Mouse (Mus musculus) lung, embryonic 16.5 days (tissue): ENCODE measurements around the gene Slc35f2. TPM values are rescaled to one million over a fixed set of nuclear protein-coding genes. Genes with fewer than 3 reads are reported as not detected.

Experiments used
- ATAC-seq: fragments of 200-750 bp; cut with Nextera tagmentation; 2 replicates; pipeline ENCODE4 v1.8.0; 2017; ENCODE audit warnings: low read depth, mild to moderate bottlenecking, moderate library complexity
- H3K27ac ChIP-seq: fragments of 300-500 bp; sonication (generic); 2 replicates; pipeline ENCODE4 v1.5.1; 2014; ENCODE audit warnings: mild to moderate bottlenecking, control low read depth, low read length
- H3K27me3 ChIP-seq: fragments of 300-500 bp; sonication (generic); 2 replicates; pipeline ENCODE4 v1.6.1; 2014; ENCODE audit warnings: low read depth, low read length, mixed read lengths; ENCODE audit not compliant: control insufficient read depth, insufficient read depth
- H3K36me3 ChIP-seq: fragments of 300-500 bp; sonication (generic); 2 replicates; pipeline ENCODE4 v1.6.1; 2014; ENCODE audit warnings: low read length; ENCODE audit not compliant: control insufficient read depth, insufficient read depth
- H3K4me1 ChIP-seq: fragments of 300-500 bp; sonication (generic); replicated peaks from 2 replicates; pipeline ENCODE4 v1.6.1; 2014; ENCODE audit warnings: low read length, mixed read lengths; ENCODE audit not compliant: control insufficient read depth, insufficient read depth
- H3K4me2 ChIP-seq: fragments of 300-500 bp; sonication (generic); 2 replicates; pipeline ENCODE4 v1.6.1; 2014; ENCODE audit warnings: low read depth, low read length, control low read depth
- H3K4me3 ChIP-seq: fragments of 300-500 bp; sonication (generic); 2 replicates; pipeline ENCODE4 v1.5.1; 2014; ENCODE audit warnings: mild to moderate bottlenecking, low read length, control low read depth
- H3K9ac ChIP-seq: fragments of 300-500 bp; sonication (generic); 2 replicates; pipeline ENCODE4 v1.6.1; 2014; ENCODE audit warnings: low read length, control low read depth
- H3K9me3 ChIP-seq: fragments of 300-500 bp; sonication (generic); 2 replicates; pipeline ENCODE4 v1.6.1; 2016; ENCODE audit warnings: low read length; ENCODE audit not compliant: control insufficient read depth
- WGBS: fragments of 180-500 bp; shearing (Covaris S2); extraction: QIAGEN DNeasy Blood & Tissue Kit; methylation state at CpG from one replicate; pipeline ENCODE4 v1.1.7; 2014; 5-methylcytosine and 5-hydroxymethylcytosine counted together
- polyA plus RNA-seq: library from polyadenylated mRNA; unstranded; fragments of >200 nt; fragmentation: Nextera tagmentation; extraction: Ambion mirVana; gene quantifications from 2 replicates; pipeline ENCODE4 v1.2.1, GENCODE M21; 2015

Slc35f2 gene
- polyA plus RNA-seq, 1 experiment from 2014 or later, result 5.8 TPM

DNA sequence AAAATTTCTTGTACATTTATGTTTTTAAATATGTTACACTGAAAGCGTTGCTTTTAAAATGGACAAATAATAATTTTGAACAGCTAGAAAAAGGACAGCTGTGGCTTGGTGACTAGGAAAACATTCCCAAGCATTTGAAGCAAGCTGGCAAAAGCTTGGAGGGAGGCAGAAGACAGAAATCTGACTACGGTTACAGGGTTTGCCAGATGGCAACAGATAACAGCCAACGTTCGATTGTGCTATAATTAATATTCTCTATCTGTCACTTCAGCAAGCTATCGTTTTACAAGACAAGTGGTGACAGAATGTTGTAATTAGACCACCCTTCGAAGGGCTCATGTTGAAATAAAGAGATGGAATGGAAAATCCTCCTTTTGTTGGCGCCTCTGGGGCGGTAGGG lies 77.2 kb downstream of the Slc35f2 start:
- 63% methylated on average over 8 of the region's 8 CpGs for WGBS
- no peak for ATAC-seq

DNA sequence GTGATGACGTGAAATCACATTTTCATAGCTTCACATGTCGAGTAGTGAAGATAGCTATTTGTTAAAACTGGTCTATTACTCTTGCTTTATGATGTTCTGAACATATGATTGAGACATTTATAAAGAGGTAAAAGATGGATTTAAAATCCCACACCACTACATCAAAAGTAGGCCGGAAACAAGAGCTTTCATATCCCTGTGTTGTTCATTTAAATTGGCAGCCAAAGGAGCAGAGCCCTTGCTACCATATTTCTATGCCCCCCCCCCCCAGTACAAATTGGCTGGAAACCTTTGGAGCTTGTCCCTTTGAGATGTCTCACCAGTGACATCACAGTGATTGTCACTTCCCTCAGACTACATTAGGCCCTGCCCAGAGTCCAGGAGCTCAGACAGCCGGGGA lies 78.5 kb downstream of the Slc35f2 start, which contains the start of gene Sln:
TSS of gene Sln (plus strand) at position 301 of the 400 bp plus-strand sequence.
- Histone ChIP-seq H3K4me2 (no peak within 1 kb of the TSS), H3K4me3 (no peak within 1 kb of the TSS), H3K36me3 (no peaks in the 10 kb centered on the region), H3K27me3 (no peaks in the 10 kb centered on the region), H3K4me1 (no peaks in the 10 kb centered on the region), H3K9ac (no peak within 1 kb of the TSS), H3K9me3 (no peaks in the 10 kb centered on the region), H3K27ac (no peak within 1 kb of the TSS)
- ATAC-seq, result no peak
- WGBS, result 78% methylated on average over 4 of the region's 4 CpGs

More for the DNA sequence above, 77.2 kb downstream of the Slc35f2 start:
- no peaks in the 10 kb centered on the region for H3K9me3 ChIP-seq
- no peaks in the 10 kb centered on the region for H3K4me1 ChIP-seq
- no peak overlapping the region for H3K9ac ChIP-seq
- no peak overlapping the region for H3K4me2 ChIP-seq
- H3K4me3 ChIP-seq, result no peak overlapping the region
- no peaks in the 10 kb centered on the region for H3K27me3 ChIP-seq
- H3K36me3 ChIP-seq, result no peaks in the 10 kb centered on the region
- H3K27ac ChIP-seq, result no peak overlapping the region

- Histone ChIP-seq H3K4me2 (no peak overlapping the region), H3K4me3 (no peak overlapping the region), H3K27ac (no peak overlapping the region), H3K9me3 (no peaks in the 10 kb centered on the region), H3K9ac (no peak overlapping the region), H3K27me3 (no peaks in the 10 kb centered on the region), H3K4me1 (no peaks in the 10 kb centered on the region), H3K36me3 (no peaks in the 10 kb centered on the region)
- no peak for ATAC-seq
- 63% methylated on average over 4 of the region's 4 CpGs for WGBS
These were observed 80.8 kb downstream of the Slc35f2 start for GRCm38 (mm10) chr9:53852158-53852557.

GRCm38 (mm10) chr9:53853672-53854071 lies 82.3 kb downstream of the Slc35f2 start:
- no peaks in the 10 kb centered on the region for H3K27me3 ChIP-seq
- no peaks in the 10 kb centered on the region for H3K36me3 ChIP-seq
- no peak overlapping the region for H3K27ac ChIP-seq
- no peaks in the 10 kb centered on the region for H3K4me1 ChIP-seq
- no peak overlapping the region for H3K4me2 ChIP-seq
- no peak overlapping the region for H3K4me3 ChIP-seq
- WGBS, result 61% methylated on average over 1 of the region's 1 CpGs
- no peak for ATAC-seq
- no peak overlapping the region for H3K9ac ChIP-seq
- no peaks in the 10 kb centered on the region for H3K9me3 ChIP-seq

DNA sequence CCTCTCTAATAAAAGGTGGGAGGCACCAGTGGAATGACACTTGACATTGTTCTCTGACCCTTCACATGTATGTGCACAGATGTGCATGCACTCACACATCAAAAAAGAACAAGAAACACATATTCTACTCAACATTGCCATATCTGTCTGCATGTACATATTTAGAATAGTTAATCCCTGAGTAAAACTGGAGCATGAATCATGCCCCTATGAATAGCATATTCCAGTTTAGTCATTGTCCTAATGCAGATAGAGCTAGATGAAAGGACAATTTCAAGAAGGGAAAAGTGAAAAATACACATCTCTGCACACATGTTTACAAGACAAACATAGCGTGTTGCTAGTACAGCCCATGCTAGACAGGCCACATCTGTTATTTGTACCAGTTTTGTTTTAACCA lies 83.2 kb downstream of the Slc35f2 start:
- no peak overlapping the region for H3K27ac ChIP-seq
- H3K4me3 ChIP-seq, result no peak overlapping the region
- H3K9ac ChIP-seq, result no peak overlapping the region
- H3K9me3 ChIP-seq, result no peaks in the 10 kb centered on the region
- H3K4me2 ChIP-seq, result no peak overlapping the region
- ATAC-seq, result no peak
- H3K27me3 ChIP-seq, result no peaks in the 10 kb centered on the region
- H3K4me1 ChIP-seq, result no peaks in the 10 kb centered on the region
- H3K36me3 ChIP-seq, result no peaks in the 10 kb centered on the region
- WGBS, result 80% methylated on average over 1 of the region's 1 CpGs

DNA sequence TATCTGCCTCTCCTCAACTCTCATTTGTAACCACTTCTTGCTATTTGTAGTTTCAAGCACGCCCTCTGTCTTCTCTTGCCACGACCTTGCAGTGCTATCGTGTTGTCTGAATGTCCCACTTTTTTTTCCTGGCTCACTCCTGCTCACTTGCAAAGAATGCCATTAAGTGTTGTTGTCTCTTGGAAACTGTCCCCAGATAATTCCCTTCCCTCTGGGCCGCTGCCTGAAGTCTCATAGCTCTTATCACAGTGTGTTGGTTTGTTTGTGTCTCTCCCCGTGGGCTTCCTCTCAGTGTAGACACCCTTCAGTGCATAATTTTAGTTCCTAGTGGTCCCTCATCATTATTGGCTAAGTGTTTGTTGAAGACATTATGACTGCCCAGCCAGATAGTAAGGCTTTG lies 86.5 kb downstream of the Slc35f2 start:
- H3K27me3 ChIP-seq, result no peaks in the 10 kb centered on the region
- no peak overlapping the region for H3K4me2 ChIP-seq
- no peaks in the 10 kb centered on the region for H3K36me3 ChIP-seq
- 37% methylated on average over 5 of the region's 5 CpGs for WGBS
- no peak overlapping the region for H3K27ac ChIP-seq
- H3K4me1 ChIP-seq, result no peaks in the 10 kb centered on the region
- no peak for ATAC-seq
- H3K4me3 ChIP-seq, result no peak overlapping the region
- no peak overlapping the region for H3K9ac ChIP-seq
- no peaks in the 10 kb centered on the region for H3K9me3 ChIP-seq

Other genes starting within 250 kb of the Slc35f2 start
- 8.9 and 9.9 TPM in 2 replicates for gene Atm, start 234.8 kb upstream of the Slc35f2 start, polyA plus RNA-seq
- gene Npat, start 234.5 kb upstream of the Slc35f2 start, polyA plus RNA-seq, result 19.1 and 20.2 TPM in 2 replicates
- 118 and 123 TPM in 2 replicates for gene Acat1, start 161.2 kb upstream of the Slc35f2 start, polyA plus RNA-seq
- gene Cul5, start 101.5 kb upstream of the Slc35f2 start, polyA plus RNA-seq, result 28.5 and 30.0 TPM in 2 replicates
- gene Rab39, start 65.3 kb upstream of the Slc35f2 start, polyA plus RNA-seq, result 0.26 and 0.34 TPM in 2 replicates
- gene Sln, start 78.6 kb downstream of the Slc35f2 start, polyA plus RNA-seq, result 26.3 and 48.9 TPM in 2 replicates
- 0.68 and 0.70 TPM in 2 replicates for gene Elmod1, start 203.8 kb downstream of the Slc35f2 start, polyA plus RNA-seq